Mouse (Mus musculus) lung, adult 18-20 months (tissue): ENCODE data around the gene Prg4.

Experiments used
- DNase-seq, 2 experiments: peaks; one replicate each; pipeline ENCODE4 v3.0.0; 2022; ENCODE audit warnings: mixed read lengths in 2 of 2

The Prg4 gene

DNA sequence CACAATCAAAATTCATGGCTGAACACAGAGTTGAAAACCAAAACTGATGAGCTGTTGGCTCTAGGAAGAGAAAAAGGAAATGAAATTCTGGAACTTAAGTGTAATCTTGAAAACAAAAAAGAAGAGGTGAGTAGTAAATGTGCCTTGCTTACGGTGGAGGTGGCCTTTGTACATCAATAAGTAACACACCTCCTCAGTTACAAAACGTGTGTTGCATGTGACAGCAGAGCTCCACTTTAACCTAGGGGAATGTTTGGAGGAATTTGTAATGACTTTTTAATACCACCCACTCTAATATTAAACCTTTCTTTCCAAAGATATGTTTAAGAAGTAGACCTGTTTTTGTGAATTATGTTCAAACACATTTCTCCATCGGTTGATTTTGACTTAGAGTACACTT lies 62.1 kb downstream of the Prg4 start:
- no peak for DNase-seq
